Mouse (Mus musculus): ENCODE data around the gene Sppl2c. TPM values are rescaled to one million over a fixed set of nuclear protein-coding genes. Genes with fewer than 3 reads are reported as not detected.
"Not testable (repeated sequence)": the region's sequence is repeated elsewhere in the genome, so short reads cannot be mapped to it uniquely, and the experiment has no call there.

The Sppl2c gene
- total RNA-seq, 4 experiments from 2014 or later = not detected

DNA sequence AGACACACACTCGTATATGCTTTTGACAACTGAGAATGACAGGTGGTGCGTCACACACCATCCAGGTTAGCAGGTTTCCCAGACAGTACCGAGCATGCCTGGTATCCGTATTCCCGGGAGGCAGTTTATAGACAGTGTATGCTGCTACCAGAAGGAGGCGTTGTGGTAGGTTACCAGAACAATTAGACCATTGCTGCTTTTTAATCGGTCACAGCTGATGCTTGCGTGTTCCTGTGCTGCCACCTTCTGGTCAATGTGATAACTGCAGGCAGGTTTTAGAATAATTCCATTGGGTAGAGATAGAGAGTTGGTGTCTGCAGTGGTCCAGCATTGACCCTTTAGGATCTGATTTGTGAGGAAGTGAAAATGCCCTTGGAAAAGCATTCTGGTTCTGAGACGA, 9.7 kb downstream of the Sppl2c start:
- peak; percentile 80 for DNase-seq (ENCODE audit: low spot score)

DNA sequence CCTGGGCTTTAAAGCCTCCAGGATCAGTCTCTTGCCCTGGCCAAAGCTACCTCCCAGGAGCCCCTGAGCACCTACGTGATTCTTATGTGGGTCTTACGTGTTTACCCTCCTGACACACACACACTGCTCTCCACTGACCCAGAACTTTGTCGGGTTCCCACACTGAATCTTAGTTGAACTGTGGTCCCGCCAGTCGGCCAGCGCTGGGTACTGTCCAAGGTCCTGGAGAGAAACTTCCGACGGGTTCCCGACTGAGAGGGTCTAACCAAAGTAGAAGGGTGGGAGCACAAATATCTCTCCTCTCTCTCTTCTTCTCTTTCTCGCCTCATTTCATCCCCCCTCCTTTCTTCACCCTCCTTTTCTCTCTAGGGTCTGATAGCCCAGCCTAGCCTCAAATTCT, 11.7 kb downstream of the Sppl2c start:
- DNase-seq (ENCODE audit: low spot score) = no peak

DNA sequence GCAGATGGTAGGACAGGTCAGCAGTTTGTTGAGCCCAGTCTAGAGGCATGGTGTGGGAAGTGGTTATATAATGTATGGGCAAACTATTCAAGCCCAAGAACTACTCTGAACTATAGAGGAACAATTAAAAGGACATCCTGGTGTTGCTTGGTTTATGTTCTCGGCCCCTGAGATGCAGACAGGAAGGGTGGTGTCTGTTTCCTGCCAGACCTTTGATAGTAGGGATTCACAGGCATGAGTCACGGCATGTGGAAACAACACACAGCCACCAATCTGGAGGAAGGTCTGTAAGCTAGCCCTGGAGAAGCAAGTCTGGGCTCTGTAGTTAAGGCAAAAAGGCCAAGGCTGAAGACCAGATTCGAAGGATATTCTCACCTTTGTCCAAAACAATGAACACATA, 17.1 kb downstream of the Sppl2c start:
- no peak for DNase-seq (ENCODE audit: low spot score)

DNA sequence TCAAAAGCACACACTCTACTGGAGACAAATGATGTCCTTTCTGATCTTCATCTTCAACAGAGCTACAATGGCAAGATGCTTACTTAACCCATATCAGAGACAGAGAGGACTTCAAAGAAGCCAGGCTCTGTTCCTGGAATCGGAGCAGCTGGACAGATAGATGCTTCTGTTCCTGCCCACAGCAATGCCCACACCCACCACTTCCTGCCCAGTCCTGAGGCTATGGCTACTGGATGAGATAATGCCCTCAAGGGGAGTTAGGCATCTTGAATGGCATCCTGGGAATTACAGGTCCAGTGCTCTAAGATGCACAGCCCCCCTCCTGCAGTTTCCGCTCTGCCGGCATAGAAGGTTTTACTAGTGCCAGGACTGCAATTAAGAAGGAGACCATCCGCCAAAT, 20.4 kb downstream of the Sppl2c start:
- no peak for DNase-seq (ENCODE audit: low spot score)

DNA sequence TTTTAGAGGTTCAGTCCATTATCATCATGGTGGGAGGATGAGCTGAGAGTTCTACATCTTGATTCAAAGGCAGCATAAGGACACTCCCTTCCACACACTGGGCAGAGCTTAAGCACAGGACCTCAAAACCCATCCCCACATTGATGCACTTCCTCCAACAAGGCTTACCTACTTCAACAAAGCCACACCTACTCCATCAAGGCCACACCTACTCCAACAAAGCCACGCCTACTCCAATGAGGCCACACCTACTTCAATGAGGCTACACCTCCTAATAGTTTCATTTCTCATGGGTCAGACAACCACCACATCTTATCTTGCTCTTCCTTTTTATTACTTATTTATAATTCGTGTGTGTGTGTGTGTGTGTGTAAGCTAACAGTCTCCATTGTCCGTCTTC, 22.9 kb downstream of the Sppl2c start:
- DNase-seq (ENCODE audit: low spot score) = no peak

DNA sequence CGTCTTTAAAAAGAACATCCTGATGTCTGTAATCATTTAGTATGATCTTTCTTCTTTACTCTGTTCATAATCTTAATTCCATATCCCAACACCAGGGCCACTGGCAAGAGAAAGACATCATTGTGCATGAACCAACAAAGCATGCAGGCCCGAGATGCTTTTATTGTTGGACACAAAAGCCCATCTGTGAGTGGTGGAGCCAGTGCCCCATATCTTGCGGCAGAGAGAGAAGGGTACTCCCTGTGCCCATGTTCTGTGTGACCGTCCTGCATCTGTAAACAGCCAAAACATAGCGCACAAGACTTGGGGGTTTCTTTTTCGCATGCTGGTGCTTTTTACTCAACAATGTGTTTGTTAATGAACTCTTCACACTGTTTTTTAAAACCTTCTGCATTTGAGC, 25.1 kb downstream of the Sppl2c start:
- DNase-seq (ENCODE audit: low spot score) = no peak

DNA sequence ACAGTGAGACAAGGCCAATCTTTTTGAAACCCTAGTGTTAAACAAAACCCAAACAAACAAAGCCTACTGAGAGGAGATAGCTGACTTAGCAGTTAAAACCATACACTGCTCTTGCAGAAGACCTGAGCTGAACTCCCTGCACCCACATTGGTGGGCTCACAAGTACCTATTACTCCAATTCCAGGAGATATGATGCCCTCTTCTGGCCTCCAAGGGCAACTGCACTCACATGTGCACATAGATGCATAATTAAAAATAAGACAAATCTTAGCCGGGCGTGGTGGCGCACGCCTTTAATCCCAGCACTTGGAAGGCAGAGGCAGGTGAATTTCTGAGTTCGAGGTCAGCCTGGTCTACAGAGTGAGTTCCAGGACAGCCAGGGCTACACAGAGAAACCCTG, 28.0 kb downstream of the Sppl2c start:
- not testable (repeated sequence) for DNase-seq (ENCODE audit: low spot score)

DNA sequence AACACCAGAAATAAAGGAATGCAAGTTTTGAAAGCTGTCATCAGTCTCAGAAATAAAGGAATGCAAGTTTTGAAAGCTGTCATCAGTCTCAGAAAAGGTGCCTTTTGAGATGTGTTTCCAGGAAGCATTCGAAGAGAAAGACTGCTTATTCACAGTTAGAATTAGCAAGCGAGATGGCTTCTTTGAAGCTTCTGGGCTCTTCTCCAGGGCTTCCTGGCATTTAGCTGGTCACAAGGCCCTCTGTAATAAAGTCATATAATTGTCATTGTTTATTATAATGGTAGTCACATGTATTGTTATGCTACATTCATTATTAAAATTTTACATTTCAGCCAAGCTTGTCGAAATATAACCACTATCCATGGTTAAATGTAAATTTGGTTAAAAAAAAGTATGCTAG, 31.9 kb downstream of the Sppl2c start:
- DNase-seq (ENCODE audit: low spot score) = no peak

DNA sequence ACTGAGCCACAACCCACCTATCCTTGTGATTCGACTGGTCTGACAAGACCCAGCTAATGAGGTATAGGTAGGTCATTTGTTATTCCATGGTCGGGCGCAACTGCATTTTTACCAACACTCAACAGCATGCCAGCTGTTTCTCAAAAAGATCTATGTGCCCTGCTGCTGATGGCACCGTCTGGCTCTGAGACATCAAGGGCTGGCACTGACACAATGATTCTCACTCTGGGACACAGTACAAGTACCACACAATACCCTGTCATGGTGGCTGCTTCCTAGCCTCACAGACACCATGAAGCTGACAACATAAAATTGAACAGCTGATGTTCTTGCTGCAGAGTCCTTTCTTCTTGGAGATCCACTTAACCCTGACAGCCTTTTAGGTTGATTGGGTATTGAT, 34.2 kb downstream of the Sppl2c start:
- no peak for DNase-seq (ENCODE audit: low spot score)

DNA sequence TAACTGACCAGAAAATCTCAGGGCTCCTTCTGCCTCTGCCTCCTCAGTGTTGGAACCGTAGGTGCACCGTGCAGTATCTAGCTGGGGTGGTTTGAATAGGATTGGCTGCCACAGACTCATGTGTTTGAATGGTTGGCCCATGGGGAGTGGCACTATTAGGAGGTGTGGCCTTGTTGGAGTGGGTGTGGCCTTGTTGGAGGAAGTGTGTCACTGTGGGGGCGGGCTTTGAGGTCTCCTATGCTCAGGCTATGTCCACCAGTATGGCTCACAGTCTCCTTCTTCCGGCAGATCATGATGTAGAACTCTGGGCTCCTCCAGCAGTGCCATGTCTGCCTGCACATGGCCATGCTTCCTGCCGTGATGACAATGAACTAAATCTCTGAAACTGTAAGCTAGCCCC, 35.6 kb downstream of the Sppl2c start:
- no peak for DNase-seq (ENCODE audit: low spot score)

DNA sequence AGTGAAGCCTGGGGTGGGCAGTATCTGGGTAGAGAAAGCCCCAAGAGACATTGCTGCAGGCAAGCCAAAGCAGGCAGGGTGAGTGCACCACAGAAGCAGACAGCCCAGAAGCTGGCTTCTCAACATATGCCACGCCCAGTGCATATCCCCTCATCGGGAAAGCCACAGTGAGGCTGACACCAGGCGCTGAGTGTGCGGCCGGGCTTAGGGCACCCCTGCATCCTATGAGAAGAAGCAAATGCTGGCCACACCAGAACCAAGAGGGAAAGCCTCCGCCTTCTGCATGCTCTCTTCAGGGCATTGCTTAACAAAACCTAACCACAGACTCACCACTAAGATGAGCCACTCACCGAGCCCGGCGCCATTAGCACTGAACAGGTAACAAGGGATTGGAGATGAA, 37.2 kb downstream of the Sppl2c start:
- no peak for DNase-seq (ENCODE audit: low spot score)

DNA sequence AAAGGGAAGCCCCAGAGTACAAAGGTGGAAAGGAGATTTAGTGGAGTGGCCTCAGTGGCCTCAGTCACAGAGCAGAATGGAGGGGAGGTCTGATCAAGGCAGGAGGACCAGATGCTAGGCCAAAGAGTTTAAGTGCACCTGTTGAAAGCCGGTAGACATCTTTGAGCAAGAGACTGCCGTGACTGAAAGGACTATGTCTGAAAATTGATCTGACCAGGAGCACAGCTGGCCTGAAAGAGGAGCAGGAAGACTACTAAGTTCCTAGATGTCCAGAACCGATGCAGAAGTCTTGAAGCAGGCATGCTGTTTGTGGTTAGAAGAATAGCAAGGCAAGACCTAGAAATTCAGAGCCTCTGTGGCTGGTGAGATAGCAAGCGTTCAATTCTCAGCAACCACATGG, 43.3 kb downstream of the Sppl2c start:
- no peak for DNase-seq (ENCODE audit: low spot score)

DNA sequence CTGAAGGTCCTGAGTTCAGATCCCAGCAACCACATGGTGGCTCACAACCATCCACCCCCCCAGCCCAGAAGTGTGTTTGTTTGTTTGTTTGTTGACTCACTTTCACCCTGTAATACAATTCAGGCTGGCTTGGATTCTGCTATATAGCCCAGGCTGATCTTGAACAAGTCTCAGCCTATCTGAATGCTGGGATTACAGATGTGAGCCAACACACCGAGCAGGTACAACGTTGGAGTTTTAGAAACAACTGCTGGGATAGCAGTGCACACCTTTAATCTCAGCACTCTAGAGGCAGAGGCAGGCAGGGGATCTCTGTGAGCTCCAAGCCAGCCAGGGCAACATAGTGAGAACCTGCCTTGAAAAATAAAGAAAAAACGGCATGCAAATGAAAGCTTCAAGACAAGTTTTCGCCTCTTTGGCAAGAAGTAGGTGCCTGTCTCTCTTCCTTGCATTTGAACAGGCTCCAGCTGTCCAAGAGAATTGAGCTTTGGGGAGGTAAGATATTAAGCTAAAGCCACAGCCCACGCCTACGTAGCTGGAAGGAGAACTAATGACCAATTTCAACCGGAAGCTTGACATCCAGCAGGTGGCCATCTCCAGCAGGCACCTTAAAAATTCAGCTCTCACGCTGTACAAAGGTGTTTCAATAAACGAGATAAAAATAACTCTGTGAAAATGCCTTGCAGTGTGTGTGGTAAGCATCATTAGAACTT, 44.1 kb downstream of the Sppl2c start:
- DNase-seq (ENCODE audit: low spot score) = no peak

DNA sequence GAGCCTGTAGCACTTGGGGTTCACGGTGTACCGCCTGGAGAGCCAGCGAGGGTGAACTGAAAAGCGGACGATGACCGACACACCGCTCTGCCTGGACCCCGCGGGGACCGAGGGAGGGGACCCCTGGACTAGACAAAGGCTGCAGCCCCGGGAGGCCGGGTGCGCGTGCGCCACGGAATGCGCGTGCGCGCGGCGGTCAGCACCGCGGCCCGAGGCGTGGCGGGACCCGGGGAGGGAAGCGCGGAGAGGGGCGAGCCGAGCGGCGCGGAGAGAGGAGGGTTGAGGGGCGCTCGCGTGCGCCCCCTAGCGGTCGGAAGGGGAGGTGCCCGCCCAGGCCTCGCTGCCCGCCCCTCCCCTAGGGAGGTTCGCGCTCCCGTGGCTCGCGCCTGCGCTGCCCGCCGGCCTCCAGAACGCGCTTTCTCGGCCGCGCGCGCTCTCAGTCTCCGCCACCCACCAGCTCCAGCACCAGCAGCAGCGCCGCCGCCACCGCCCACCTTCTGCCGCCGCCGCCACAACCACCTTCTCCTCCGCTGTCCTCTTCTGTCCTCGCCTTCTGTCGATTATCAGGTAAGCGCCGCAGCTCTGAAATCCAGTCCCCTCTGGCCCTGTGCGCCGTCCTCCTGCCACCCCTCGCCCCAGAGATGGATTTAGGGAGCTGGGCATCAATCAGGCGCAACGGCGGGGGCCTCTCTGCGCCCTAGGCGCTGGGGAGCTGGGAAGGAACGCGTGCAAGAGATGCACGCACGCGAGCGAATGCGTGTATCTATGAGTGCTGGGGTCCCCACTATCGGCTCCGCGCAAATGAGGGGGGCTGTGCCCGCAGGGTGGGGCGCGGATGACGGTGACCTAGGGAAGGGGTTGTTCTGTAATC, 45.1 kb downstream of the Sppl2c start, which contains the start of gene Mapt:
Mapt (plus strand) TSS at position 350 of the 871 bp plus-strand sequence.
- peak; percentile 85 for DNase-seq (ENCODE audit: low spot score)

DNA sequence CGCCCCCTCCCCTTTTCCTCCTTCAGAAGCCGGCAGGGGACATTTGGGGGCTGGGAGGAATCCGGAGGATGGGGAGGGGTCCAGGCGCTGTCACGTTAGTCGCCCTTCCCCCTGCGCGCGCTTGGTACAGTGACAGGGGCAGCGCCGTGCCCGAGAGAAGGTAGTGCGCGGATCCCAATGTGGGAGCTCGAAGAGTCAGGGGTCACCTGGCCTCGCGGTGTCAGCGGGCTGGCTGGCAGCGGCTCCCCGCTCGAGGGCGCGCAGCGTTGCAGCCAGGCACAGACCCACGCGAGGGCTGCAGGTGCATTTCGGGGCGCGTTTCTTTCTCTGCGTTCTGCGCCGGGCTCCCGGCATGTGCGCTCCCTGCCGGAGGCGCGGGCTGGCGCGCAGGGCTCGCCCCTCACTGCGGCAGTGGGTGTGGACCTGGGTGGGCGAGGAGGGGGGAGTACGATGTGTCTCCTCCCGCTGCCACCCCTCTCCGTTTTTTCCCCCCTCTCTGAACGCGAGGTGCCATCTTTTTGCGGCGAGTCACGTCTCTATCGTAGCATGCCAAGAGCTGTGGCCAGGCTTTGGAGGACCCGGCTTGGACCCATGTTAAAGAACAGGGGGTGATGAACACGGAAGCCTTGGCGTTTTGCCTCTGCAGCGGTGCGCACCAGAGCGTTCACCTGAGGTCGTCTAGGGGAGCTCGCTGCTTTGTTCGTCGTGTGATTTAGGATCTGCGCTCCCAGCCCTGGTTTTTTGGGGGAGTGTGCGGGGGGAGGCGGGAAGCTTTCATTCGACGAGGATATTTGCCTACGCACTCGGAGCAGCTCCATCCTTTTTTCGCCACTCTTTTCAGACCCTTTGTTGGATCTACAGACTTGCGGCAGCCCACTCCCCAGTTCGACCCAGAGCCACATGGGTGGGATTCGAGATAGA, 46.3 kb downstream of the Sppl2c start:
- DNase-seq (ENCODE audit: low spot score) = no peak

DNA sequence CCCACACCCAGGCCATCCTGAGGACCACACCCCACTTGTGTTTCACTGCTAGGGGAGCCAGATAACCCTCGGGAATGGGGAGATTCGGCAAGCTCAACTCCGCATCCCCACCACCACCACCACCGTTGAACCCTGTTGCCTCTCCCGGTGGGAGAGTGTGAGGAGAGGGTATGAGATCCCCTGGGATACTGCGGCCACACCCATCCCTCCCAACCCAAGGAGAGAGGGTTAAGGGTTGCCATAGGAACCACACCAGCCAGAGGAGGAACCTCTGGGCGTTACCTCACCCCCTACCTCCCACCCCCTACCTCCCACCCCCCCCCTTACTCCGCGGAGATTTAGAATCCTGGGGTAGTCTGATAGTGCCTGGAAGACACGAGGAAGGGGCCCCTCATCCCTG, 47.0 kb downstream of the Sppl2c start:
- DNase-seq (ENCODE audit: low spot score) = no peak

DNA sequence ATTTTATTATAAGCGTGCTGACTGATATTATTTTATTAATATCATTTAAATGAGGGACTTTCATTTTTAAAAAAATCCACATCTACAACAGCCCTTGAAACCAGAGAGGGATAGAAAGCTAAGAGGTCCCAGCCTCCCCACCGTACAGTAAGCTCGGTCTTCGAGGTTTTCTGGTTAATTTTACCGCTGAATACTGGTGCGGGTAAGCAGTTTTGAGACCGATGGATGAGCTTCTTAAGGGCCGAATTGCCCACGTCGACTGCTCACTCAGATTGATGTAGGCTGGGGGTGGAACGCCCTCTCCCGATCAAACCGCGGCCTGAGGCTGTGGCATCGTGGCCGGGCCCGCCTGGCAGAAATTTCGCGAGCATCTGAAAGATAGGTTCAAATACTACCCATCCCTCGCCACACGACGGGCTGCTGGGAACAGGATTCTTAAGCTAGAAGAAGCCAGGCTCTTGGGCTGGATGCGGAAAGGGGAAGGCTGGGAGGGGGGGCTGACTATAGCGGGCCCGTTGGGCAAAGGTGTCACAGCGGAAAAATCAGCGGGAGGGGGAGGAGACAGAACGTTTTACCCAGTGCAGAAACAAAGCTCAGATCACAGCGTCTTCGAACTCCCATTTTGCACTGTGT, 47.6 kb downstream of the Sppl2c start:
- DNase-seq (ENCODE audit: low spot score) = no peak

DNA sequence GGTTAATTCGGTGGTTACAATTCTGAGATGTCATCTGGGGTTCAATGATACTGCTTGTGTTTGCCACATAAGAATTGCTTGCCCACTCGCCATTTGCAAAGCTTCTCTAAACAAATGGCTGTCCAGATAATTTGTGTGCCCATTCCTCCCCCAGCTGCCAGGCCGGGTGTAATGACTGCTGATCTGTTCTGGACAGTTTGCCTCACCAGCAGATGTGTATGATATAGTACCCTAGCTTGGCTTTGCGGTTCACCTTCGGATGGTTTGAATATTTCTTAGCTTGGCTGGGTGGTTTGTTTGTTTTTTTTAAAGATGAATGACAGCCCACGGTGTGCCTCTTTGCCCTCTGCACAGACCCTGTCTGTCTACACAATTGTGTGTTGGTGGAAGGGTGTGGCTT, 48.6 kb downstream of the Sppl2c start:
- DNase-seq (ENCODE audit: low spot score) = no peak

DNA sequence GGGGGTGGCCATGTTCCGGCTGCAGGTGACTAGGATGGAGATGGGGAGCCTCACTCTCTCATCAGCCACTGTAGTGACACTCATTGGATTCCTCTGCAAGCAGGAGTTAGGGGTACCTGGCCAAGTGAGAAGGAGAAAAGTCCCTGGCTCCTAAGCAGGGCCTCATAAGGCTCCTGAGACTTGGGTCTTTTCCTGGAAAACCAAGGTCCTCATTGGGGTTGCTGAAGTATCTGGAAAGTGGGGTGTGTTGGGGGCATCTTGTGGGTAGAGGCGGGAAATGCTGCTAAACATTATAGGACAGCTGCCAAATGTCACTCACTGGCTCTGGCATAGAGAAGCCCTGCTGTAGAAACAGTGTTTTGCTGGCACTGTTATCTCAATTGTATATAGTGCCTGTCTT, 49.8 kb downstream of the Sppl2c start:
- DNase-seq (ENCODE audit: low spot score) = no peak

DNA sequence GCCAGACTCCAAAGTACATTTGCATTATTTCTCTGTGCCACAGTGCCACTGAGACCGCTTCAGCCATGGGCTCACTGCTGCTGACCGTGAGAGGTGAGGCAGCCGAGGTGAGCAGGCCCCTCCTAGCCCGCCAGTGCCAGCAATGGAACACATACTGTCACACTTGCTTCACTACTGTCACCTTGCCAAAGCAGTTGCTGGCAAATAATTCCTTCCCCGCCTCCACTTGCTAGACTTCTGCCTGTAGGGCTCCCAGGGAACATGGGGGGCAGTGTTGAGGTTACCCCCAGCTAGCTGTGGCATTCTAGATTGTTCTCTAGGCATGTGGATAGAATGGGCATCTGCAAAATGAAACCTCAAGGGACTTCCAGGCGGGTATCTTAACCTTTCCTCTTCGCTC, 51.1 kb downstream of the Sppl2c start:
- DNase-seq (ENCODE audit: low spot score) = peak; percentile 70

DNA sequence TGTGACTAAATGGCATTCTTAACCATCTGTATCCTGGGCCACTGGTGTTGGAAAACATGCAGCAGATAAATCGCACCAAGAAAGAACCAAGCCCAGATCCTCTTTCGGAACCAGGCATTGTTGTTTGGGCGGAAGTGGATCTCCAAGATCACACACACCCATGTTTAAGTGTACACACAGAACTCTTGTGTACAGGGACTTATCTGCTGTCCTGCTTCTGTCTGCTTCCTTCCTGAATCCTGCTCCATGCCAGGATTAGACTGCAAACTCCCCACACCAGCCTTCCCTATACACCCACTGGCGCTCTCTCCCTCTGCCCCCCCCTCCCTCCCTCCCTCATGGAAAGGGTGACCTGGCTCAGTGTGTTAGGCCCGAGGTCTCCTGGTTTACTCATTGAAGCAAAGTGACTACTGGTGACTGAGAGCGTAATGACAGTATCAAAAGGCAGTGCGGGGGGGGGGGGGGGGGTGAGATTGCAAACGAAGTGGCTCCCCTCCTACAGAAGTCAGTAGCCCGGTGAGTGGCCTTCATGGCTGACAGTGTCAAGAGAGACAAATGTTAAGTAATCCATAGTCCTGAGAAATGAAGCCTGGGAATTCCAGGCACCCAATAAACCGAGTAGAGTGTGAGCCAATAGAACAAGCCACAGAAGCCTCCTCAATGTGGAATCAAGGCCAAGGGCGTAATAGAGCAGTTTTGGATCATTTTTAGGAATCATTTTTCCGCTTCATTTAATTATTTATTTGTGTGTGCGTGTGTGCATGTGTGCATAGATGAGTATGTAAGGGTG, 52.0 kb downstream of the Sppl2c start:
- no peak for DNase-seq (ENCODE audit: low spot score)
